Mouse (Mus musculus): ENCODE data around the gene Gpatch2. TPM values are rescaled to one million over a fixed set of nuclear protein-coding genes. Genes with fewer than 3 reads are reported as not detected.
A peak's percentile ranks its signal among the peaks of the same experiment; 100 is the strongest.

Gene Gpatch2
- total RNA-seq, 1 experiment from 2014 or later: 33.6 TPM

GRCm38 (mm10) chr1:187241329-187241728 lies 26.0 kb downstream of the Gpatch2 start:
- peak; percentile 66 for ATAC-seq (replicated peaks; ENCODE audit: low read depth, poor library complexity, severe bottlenecking)

- no peak for ATAC-seq (replicated peaks; ENCODE audit: low read depth, poor library complexity, severe bottlenecking)
These were observed 29.4 kb downstream of the Gpatch2 start for GRCm38 (mm10) chr1:187244734-187245133.

- no peak for ATAC-seq (replicated peaks; ENCODE audit: low read depth, poor library complexity, severe bottlenecking)
These were observed 35.5 kb downstream of the Gpatch2 start for GRCm38 (mm10) chr1:187250741-187251262.

- ATAC-seq (replicated peaks; ENCODE audit: low read depth, poor library complexity, severe bottlenecking): no peak
These were observed 43.4 kb downstream of the Gpatch2 start for GRCm38 (mm10) chr1:187258756-187259155.

- ATAC-seq (replicated peaks; ENCODE audit: low read depth, poor library complexity, severe bottlenecking): no peak
These were observed 52.3 kb downstream of the Gpatch2 start for GRCm38 (mm10) chr1:187267601-187268000.

GRCm38 (mm10) chr1:187270318-187271247 lies 55.3 kb downstream of the Gpatch2 start:
- no peak for ATAC-seq (replicated peaks; ENCODE audit: low read depth, poor library complexity, severe bottlenecking)

- ATAC-seq (replicated peaks; ENCODE audit: low read depth, poor library complexity, severe bottlenecking): no peak
These were observed 62.0 kb downstream of the Gpatch2 start for GRCm38 (mm10) chr1:187277324-187277723.

- no peak for ATAC-seq (replicated peaks; ENCODE audit: low read depth, poor library complexity, severe bottlenecking)
These were observed 63.2 kb downstream of the Gpatch2 start for GRCm38 (mm10) chr1:187278472-187278871.

- ATAC-seq (replicated peaks; ENCODE audit: low read depth, poor library complexity, severe bottlenecking): no peak
These were observed 64.5 kb downstream of the Gpatch2 start for GRCm38 (mm10) chr1:187279776-187280175.

- no peak for ATAC-seq (replicated peaks; ENCODE audit: low read depth, poor library complexity, severe bottlenecking)
These were observed 67.0 kb downstream of the Gpatch2 start for GRCm38 (mm10) chr1:187282321-187282720.

- peak; percentile 92 for ATAC-seq (replicated peaks; ENCODE audit: low read depth, poor library complexity, severe bottlenecking)
These were observed 67.5 kb downstream of the Gpatch2 start for GRCm38 (mm10) chr1:187282804-187283203.

- no peak for ATAC-seq (replicated peaks; ENCODE audit: low read depth, poor library complexity, severe bottlenecking)
These were observed 70.4 kb downstream of the Gpatch2 start for GRCm38 (mm10) chr1:187285735-187286134.

GRCm38 (mm10) chr1:187286411-187286810 lies 71.1 kb downstream of the Gpatch2 start:
- ATAC-seq (replicated peaks; ENCODE audit: low read depth, poor library complexity, severe bottlenecking): no peak

GRCm38 (mm10) chr1:187286924-187287323 lies 71.6 kb downstream of the Gpatch2 start:
- no peak for ATAC-seq (replicated peaks; ENCODE audit: low read depth, poor library complexity, severe bottlenecking)

GRCm38 (mm10) chr1:187290186-187290585 lies 74.9 kb downstream of the Gpatch2 start:
- ATAC-seq (replicated peaks; ENCODE audit: low read depth, poor library complexity, severe bottlenecking): no peak

GRCm38 (mm10) chr1:187291480-187292394 lies 76.4 kb downstream of the Gpatch2 start:
- no peak for ATAC-seq (replicated peaks; ENCODE audit: low read depth, poor library complexity, severe bottlenecking)

GRCm38 (mm10) chr1:187292395-187292749 lies 77.1 kb downstream of the Gpatch2 start:
- ATAC-seq (replicated peaks; ENCODE audit: low read depth, poor library complexity, severe bottlenecking): no peak

GRCm38 (mm10) chr1:187293233-187293632 lies 77.9 kb downstream of the Gpatch2 start:
- ATAC-seq (replicated peaks; ENCODE audit: low read depth, poor library complexity, severe bottlenecking): no peak

GRCm38 (mm10) chr1:187294522-187294921 lies 79.2 kb downstream of the Gpatch2 start:
- no peak for ATAC-seq (replicated peaks; ENCODE audit: low read depth, poor library complexity, severe bottlenecking)

- ATAC-seq (replicated peaks; ENCODE audit: low read depth, poor library complexity, severe bottlenecking): no peak
These were observed 79.8 kb downstream of the Gpatch2 start for GRCm38 (mm10) chr1:187295038-187295559.

Measured in common myeloid progenitor, adult 5-6 weeks (primary cell).